Mouse (Mus musculus): ENCODE measurements around the gene Cabp4.
"Not testable (repeated sequence)": the region's sequence is repeated elsewhere in the genome, so short reads cannot be mapped to it uniquely, and the experiment has no call there.

The Cabp4 gene

GRCm38 (mm10) chr19:4148819-4149218 is 5.0 kb upstream of the Cabp4 start:
- in situ Hi-C loops (cut with MboI; ENCODE audit: low sequenced_read_pairs) = no loop called here

DNA sequence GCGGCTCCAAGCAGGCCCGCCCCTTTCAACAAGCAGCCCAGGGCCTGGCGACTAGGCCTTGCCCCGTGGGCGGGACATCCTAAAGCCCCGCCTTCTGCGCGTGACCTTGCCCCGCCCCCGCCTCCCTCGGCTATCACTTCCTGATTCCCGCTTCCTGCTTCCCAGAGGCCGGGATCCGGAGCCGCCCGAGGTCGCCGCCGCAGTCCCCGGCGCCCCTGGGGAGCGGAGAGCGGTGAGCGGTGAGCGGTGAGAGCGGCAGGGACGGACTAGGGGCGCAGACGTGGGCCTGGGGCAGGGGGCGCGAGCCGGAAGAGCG is 4.6 kb upstream of the Cabp4 start, which contains the start of gene Coro1b:
Gene Coro1b, plus strand, starts transcription at position 129 of the 316 bp plus-strand sequence.
- in situ Hi-C loops (cut with MboI; ENCODE audit: low sequenced_read_pairs) = no loop called here

DNA sequence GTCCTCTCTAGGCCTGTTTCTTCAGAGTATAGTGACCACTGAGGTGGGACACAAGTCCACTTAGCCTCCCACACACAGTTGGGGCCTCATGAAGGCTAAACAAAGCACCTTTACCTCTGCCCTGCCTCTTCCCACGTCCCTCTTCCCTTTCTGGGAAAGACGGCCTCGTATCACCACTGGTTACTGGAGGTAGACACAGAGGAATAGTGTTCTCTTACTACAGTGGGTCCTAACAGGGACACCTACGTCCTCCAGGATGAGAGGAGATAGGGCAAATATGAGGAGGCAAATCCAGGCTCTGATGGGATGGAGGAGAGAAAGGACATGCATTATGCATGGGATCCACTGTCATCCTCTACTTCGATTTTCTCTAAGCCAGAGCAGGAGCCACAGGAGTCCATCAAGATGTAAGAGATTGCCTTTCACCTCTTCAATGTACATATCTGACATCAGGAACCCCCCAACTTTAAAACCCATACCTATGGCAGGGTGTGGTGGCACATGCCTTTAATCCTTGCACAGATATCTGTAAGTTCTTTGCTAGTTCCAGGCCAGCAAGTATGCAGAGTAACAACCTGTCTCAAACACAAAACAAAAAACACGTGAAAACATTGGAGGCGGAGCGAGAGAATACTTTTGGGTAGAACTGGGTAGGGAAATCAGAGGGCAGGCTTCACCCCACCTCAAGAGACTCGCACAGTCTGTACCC is 4.1 kb upstream of the Cabp4 start:
- in situ Hi-C loops (cut with MboI; ENCODE audit: low sequenced_read_pairs) = no loop called here

GRCm38 (mm10) chr19:4147022-4147405 is 3.2 kb upstream of the Cabp4 start:
- in situ Hi-C loops (cut with MboI; ENCODE audit: low sequenced_read_pairs) = no loop called here

DNA sequence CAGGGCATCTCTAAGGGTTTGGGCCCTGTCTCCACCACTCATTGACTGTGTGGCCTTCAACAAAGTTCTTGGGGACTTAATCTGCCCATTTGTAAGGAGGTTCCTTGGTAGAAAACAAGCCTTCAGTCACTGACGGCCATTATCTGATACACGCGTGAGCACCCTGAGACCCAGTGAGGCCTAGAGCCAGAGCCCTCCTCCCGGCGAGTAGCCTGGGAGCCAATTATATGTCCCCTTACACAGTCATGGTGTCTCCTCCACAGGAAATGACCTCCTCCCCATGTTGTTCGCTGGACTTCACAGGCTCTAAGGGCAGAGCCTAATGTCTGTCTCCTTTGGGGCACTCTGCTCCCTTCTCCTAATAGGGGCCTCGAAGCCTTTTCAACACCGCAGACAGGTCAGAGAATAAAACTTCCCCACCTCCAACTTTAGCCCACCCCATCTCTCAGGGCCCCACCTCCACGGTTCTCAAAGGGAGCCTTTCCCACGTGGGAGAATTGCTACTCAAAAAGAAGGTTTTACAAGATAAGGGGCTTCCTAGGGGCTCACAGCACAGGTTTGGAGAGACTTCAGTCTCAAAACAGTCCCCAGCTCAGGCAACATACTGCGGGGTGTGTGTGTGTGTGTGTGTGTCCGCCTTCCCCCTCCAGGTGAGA is 2.7 kb upstream of the Cabp4 start:
- in situ Hi-C loops (cut with MboI; ENCODE audit: low sequenced_read_pairs) = no loop called here

DNA sequence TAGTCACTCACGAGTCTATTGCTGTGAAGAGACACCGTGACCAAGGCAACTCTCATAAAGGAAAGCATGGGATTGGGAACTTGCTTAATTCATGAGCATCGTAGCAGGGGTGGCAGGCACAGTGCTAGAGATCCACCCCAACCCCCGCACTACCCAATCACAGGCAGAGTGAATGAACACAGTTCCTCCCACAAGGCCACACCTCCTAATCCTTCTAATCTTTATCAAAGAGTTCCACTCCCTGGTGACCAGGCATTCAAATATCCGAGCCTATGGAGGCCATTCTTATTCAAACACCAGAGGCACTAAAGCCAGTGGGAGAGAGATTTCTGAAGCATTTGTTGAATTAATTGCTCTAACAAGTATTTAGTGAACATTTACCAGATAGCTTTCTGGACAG is 2.1 kb upstream of the Cabp4 start:
- in situ Hi-C loops (cut with MboI; ENCODE audit: low sequenced_read_pairs) = no loop called here

- in situ Hi-C loops (cut with MboI; ENCODE audit: low sequenced_read_pairs) = no loop called here
Observed at GRCm38 (mm10) chr19:4144550-4145498, 991 bp upstream of the Cabp4 start.

- in situ Hi-C loops (cut with MboI; ENCODE audit: low sequenced_read_pairs) = no loop called here
Observed at GRCm38 (mm10) chr19:4142416-4143173, 1.2 kb downstream of the Cabp4 start.

DNA sequence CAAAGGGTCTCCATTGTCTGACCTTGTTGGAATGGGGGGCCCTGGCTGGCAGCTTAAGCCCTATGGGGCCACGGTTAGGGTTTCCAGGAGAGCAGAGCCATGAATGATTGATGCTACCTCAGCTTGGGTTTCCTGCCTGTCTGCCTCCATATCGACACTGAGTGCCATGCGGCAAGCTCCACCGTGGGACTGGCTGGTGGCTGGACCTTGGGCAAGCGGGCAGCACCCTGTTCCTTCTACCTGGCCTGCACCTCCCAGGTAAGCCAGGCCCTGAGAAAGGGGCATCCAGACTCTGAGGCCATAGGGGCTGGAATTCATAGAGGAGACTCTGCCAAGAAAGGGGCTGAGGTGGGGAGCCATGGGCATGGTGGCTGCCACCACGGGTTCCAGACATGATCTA is 3.7 kb downstream of the Cabp4 start:
- in situ Hi-C loops (cut with MboI; ENCODE audit: low sequenced_read_pairs) = no loop called here

GRCm38 (mm10) chr19:4139446-4139845 is 4.4 kb downstream of the Cabp4 start, which contains the start of gene Gpr152:
Gene Gpr152 (plus strand): TSS chr19:4139787.
- in situ Hi-C loops (cut with MboI; ENCODE audit: low sequenced_read_pairs) = no loop called here

DNA sequence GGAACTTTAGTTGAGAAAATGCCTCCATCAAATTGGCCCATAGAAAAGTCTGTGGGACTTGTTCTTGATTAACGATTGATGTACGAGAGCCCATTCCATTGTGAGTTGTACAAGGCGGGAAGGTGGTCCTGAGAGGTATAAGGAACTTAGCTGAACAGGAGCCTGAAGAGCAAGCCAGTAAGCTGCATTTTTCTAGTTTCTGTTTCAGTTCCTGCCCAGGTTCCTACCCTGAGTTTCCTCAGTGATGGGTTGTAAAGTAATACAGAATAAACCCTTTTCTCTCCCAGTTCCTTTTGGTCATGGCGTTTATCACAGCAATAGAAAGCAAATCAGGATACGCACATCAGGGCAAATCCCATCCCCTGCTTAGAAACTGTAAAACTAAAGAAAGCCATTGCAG is 5.9 kb downstream of the Cabp4 start:
- in situ Hi-C loops (cut with MboI; ENCODE audit: low sequenced_read_pairs) = no loop called here

DNA sequence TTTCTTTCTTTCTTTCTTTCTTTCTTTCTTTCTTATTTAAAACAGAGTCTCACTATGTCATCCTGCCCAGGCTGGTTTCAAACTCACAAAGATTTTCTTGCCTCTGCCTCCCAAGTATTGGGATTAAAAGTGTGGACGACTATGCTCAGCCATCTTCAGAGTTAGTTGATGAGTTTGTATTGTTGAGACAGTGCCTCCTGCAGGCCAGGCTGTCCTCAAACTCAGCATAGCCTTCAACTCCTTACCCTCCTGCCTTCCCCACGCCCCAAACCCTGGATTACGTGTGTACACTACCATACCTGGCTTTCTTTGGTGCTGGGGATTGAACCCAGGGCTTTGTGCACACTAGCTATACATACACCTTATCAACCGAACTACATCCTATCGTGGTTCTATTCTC is 7.4 kb downstream of the Cabp4 start:
- in situ Hi-C loops (cut with MboI; ENCODE audit: low sequenced_read_pairs) = no loop called here

DNA sequence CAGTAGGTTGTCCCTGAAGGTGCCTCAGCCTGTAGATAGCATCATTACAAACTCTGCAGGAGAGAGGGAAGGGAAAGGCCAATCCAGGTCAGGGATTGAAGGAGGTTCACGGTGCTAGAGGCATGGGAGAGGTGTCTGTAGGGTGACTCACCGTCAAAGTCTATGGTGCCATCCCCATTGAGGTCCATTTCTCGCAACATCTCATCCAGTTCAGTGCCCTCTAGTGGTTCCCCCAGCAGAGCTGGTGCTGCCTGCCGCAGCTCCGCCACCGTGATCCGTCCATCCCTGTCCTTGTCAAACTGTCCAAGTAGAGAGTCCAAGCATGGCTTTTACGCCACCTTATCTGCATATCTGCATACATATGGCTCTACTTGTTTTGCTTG is 7.9 kb downstream of the Cabp4 start:
- in situ Hi-C loops (cut with MboI; ENCODE audit: low sequenced_read_pairs) = not testable (repeated sequence)

DNA sequence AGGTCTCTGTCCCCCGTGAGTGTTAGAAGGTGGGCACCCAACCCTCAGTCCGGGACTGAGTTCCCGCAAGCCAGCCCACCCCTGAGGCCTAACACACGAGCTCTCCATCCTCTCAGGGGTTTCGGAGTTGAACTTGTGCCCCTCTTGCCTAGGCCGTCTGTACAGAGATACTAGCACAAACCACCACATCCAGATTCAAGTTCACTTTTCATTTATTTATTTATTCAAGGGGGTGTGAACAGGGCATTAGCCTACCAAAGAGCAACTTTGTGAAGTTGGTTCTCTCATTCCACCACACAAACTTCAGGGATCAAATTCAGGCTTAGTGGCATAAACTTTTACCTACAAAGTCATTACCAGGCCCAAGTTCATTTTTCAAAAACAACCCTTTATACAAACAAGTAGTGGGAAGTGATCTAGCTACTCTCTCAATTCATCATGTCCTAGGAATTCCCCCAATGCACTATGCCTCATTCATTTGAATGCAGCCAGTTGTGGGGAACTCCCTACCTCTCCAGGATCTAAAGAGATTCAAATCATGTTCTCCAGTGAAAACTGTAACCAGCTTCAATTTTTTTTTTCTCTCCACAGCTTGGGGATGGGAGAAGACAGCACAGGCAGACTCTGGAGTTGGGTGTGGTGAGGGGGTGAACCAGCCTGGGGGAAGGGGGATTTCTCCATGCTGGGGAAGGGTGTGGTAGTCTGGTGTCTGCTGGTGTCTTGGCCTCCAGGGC is 8.4 kb downstream of the Cabp4 start:
- in situ Hi-C loops (cut with MboI; ENCODE audit: low sequenced_read_pairs) = not testable (repeated sequence)

DNA sequence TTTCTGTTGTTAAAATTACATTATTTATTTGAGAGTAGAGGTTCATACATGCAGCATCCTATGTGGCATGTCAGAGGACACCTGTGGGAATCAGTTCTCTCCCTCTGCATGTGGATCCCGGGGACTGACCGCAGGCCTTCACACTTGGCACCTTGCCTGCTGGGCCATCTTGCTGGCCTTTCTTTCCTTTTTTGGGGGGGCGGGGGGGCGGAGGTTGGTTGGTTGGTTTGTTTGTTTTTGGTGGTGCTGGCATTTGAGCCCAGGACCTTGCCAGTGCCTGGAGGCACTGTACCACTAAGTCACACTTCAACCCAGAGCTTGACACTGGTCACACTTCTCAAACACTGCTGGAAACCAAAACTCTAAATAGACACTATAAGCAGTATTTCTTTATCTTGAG is 9.5 kb downstream of the Cabp4 start:
- in situ Hi-C loops (cut with MboI; ENCODE audit: low sequenced_read_pairs) = no loop called here

DNA sequence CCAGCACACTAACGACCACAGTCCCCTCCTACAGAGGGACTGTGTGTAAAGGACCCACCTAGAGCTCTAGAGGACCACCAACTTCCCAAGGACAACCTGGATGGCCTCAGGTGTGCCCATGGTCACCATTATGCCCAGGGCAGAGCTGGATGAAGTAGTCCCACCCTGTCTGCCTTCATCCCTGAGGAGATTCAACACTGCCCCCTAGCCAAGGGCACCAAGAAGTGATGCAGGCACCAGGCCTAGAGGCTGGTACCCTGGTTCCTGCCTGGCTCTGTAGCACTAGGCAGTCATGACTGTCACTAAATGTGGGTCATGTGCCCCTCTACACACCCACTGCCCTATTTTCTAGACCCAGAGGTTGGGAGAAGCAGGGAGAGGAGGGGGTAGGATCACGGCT is 12.1 kb downstream of the Cabp4 start:
- in situ Hi-C loops (cut with MboI; ENCODE audit: low sequenced_read_pairs) = no loop called here

DNA sequence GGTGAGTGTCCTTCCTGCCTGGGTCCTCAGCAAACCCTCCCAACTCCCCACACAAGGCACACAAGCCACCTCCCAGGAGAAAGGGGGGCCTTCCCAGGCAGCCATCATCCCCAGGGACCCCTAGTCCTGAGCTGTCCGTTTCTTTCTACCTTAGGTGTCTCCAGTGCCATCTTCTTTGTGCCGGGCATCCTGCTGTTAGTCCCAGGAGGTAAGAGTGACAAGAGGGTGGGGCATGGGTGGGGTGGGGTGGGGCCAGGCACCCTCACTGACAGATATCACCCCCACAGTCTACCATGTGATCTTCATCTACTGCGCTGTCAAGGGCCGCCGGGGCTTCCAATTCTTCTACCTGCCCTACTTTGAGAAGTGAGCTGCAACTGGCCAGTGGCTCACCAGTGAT is 12.8 kb downstream of the Cabp4 start:
- in situ Hi-C loops (cut with MboI; ENCODE audit: low sequenced_read_pairs) = no loop called here

- in situ Hi-C loops (cut with MboI; ENCODE audit: low sequenced_read_pairs) = no loop called here
Observed at GRCm38 (mm10) chr19:4130106-4130505, 13.7 kb downstream of the Cabp4 start.

GRCm38 (mm10) chr19:4129462-4129861 is 14.4 kb downstream of the Cabp4 start:
- in situ Hi-C loops (cut with MboI; ENCODE audit: low sequenced_read_pairs) = no loop called here

DNA sequence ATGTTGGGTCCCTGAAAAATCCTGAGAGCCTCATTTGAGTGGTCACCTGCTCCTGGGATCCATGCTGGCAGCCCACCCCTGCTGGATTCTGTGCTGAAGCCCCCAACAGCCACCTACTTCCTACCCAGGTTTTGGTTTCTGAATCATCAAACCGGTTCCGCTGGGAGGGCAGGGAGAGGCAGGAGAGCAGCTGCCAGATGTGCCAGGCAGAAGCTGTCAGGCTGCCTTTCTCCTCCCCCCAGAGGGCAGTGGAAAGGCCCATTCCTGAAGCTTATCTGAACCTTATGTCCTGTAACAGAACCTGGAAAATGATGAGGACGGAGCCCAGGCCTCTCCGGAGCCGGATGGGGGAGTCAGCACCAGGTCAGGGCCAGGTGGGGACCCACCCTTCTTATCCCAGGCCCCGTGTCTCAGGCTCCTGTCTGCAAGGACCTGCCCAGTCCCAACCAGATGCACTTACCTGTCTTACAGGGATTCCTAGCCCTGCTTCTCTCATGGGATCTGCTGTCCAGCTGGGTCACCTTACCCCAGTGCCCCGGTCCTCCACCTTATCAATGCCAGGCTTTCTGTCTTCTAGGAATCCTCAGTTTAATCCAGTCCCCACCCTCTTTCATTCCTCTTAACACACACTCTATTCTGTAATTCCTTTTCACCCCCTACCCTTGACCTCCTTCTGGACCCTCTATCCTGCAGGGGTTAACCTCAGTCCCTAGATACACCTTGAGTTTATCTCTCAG is 16.9 kb downstream of the Cabp4 start:
- in situ Hi-C loops (cut with MboI; ENCODE audit: low sequenced_read_pairs) = no loop called here
